Mouse (Mus musculus) forebrain, embryonic 13.5 days (tissue): ENCODE measurements around the gene Atp6v0a1. TPM values are rescaled to one million over a fixed set of nuclear protein-coding genes. Genes with fewer than 3 reads are reported as not detected.
"Not testable (repeated sequence)": the region's sequence is repeated elsewhere in the genome, so short reads cannot be mapped to it uniquely, and the experiment has no call there.

Source experiments
- ATAC-seq: fragments of 200-750 bp; cut with Nextera tagmentation; 2 replicates; pipeline ENCODE4 v1.8.0; 2017
- H3K27ac ChIP-seq: fragments of 300-500 bp; sonication (generic); 2 replicates; pipeline ENCODE4 v1.5.1; 2015; ENCODE audit warnings: inconsistent platforms, mild to moderate bottlenecking, moderate library complexity
- H3K27me3 ChIP-seq: fragments of 300-500 bp; sonication (generic); 2 replicates; pipeline ENCODE4 v1.6.1; 2015; ENCODE audit warnings: mild to moderate bottlenecking, inconsistent platforms
- H3K36me3 ChIP-seq: fragments of 300-500 bp; sonication (generic); 2 replicates; pipeline ENCODE4 v1.6.1; 2015; ENCODE audit warnings: mild to moderate bottlenecking, inconsistent platforms; ENCODE audit not compliant: poor library complexity, severe bottlenecking
- H3K4me1 ChIP-seq: fragments of 300-500 bp; sonication (generic); 2 replicates; pipeline ENCODE4 v1.6.1; 2015; ENCODE audit warnings: inconsistent platforms
- H3K4me2 ChIP-seq: fragments of 300-500 bp; sonication (generic); 2 replicates; pipeline ENCODE4 v1.6.1; 2015; ENCODE audit warnings: inconsistent platforms, mild to moderate bottlenecking, moderate library complexity
- H3K4me3 ChIP-seq: fragments of 300-500 bp; sonication (generic); 2 replicates; pipeline ENCODE4 v1.5.1; 2015; ENCODE audit warnings: mild to moderate bottlenecking, inconsistent platforms
- H3K9ac ChIP-seq: fragments of 300-500 bp; sonication (generic); 2 replicates; pipeline ENCODE4 v1.6.1; 2015; ENCODE audit warnings: mild to moderate bottlenecking, inconsistent platforms
- H3K9me3 ChIP-seq: fragments of 300-500 bp; sonication (generic); replicated peaks from 2 replicates; pipeline ENCODE4 v1.6.1; 2016; ENCODE audit warnings: inconsistent platforms
- WGBS: fragments of 180-500 bp; shearing (Covaris S2); methylation state at CpG from one replicate; pipeline ENCODE4 v1.1.7; 2015; 5-methylcytosine and 5-hydroxymethylcytosine counted together
- polyA plus RNA-seq: library from polyadenylated mRNA; unstranded; fragments of >200 nt; fragmentation: Nextera tagmentation; extraction: Ambion mirVana; gene quantifications from 2 replicates; pipeline ENCODE4 v1.2.1, GENCODE M21; 2015

Gene Atp6v0a1
- polyA plus RNA-seq, 1 experiment from 2014 or later = 52.9 TPM

DNA sequence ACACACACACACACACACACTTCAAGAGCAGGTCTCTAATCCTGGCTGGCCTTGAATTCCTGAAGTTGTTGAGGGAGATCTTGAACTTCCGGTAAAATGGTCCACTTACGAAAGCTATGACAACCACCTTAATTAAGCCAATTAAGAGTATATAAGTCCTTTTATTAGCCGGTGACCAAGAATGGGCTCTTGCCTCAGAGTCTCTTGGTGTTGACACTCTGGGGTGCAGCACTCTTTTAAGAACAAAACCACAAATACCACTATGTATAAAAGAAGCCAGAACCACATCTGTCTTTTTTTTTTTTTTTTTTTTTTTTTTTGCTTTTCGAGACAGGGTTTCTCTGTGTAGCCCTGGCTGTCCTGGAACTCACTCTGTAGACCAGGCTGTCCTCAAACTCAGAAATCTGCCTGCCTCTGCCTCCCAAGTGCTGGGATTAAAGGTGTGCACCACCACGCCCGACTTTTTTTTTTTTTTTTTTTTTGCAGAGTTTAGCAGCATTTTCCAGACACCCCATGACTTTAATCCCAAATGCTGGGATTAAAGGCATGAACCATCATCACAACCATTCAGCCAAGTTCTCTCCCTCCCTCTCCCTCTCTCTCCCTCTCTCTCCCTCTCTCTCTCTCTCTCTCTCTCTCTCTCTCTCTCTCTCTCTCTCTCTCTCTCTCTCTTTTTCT lies 7.2 kb upstream of the Atp6v0a1 start:
- WGBS = 54% methylated on average over 4 of the region's 6 CpGs
- H3K9me3 ChIP-seq, H3K4me1 ChIP-seq, H3K4me2 ChIP-seq, H3K27me3 ChIP-seq, H3K36me3 ChIP-seq, H3K27ac ChIP-seq, H3K4me3 ChIP-seq, ATAC-seq, H3K9ac ChIP-seq: not testable (repeated sequence)

DNA sequence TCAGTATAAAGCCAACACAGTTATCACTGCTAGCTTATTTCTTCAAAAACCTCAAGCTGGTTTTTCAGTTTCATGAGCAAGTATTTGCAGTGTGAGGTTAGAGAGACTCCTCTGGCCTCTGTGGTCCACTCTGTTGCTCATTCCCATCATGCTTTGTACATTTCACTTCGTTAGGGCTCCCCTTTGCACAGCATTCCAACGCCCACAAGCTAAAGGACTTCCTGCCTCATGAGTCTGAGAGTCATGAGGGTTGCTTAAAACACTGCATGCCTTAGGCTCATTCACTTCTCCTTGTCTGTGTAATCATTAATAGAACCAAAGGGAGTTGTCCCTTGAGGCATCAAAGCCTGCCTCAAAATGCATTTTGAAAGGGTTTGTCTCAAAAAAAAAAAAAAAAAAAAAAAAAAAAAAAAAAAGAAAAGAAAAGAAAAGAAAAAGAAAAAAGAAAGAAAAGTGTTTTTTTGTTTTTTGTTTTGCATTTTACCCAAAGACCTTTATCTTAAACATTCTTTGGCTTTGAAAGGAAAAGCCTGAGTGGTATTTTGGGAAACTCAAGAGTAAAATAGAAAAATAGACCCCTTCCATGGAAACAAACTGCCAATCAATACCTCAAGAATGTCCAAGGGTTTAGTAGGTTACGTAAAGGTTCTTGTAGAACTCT lies 6.1 kb upstream of the Atp6v0a1 start:
- Histone ChIP-seq H3K9ac (no peak overlapping the region), H3K27me3 (peaks cover 8% of the 10 kb centered on the region; the same call in 1 of the 2 replicates), H3K4me1 (no peaks in the 10 kb centered on the region), H3K27ac (no peak overlapping the region), H3K4me2 (no peak overlapping the region), H3K36me3 (no peaks in the 10 kb centered on the region), H3K4me3 (no peak overlapping the region), H3K9me3 (no peaks in the 10 kb centered on the region)
- ATAC-seq = no peak
- 40% methylated on average over 3 of the region's 3 CpGs for WGBS

DNA sequence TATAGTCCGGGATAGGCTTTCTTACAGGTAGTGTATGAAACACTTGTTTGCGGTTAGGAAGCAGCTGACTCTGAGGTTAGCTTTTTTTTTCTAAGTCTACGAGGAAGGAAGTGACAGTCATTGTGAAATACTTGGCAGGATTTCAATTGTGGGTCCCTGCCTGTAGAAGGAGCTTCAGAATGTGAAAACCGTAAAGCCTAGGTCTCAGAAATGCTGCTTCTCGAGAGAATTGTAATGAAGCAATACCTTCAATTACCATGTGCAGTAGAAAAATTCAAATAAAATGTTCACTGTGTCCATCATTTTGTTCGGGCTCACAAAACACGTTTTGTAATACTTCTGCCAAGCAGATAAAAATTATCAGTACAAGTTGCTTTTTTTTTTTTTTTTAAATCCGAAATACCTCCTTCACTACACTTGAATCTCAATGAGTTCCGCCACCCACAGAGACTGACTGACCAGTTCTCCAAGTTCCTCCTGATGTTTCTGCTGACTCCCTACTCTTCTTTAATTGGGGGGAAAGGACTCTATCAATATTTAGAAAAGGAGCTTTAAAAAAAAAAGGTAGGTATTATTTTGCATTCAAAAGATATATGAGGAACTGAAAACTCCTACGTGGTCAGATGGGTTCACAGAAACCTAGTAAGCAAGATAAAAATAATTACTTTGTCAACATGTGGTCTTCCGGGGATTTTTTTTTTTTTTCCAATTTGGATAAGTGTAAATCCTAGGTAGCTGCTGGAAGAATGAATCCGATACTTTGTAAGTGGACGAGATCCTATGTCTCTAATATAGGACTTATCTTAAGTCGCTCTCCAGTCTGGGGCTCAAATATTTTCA lies 826 bp upstream of the Atp6v0a1 start:
- ATAC-seq = no peak
- peak overlapping the region; percentile 51 for H3K9ac ChIP-seq
- 55% methylated on average over 14 of the region's 14 CpGs for WGBS

GRCm38 (mm10) chr11:101009888-101010784 lies 884 bp downstream of the Atp6v0a1 start:
- no peaks in the 10 kb centered on the region for H3K9me3 ChIP-seq
- H3K27ac ChIP-seq = peak overlapping the region; percentile 65
- WGBS = 9% methylated on average over 29 of the region's 29 CpGs
- H3K36me3 ChIP-seq = peaks cover 29% of the 10 kb centered on the region
- ATAC-seq = 0 out of 2 replicates have a peak, but pooled peaks have one; percentile 29
- peak overlapping the region; percentile 68 for H3K4me3 ChIP-seq
- H3K27me3 ChIP-seq = peaks cover 8% of the 10 kb centered on the region; the same call in 1 of the 2 replicates
- H3K4me2 ChIP-seq = peak overlapping the region; percentile 78
- peak overlapping the region; percentile 88 for H3K9ac ChIP-seq
- peaks cover 26% of the 10 kb centered on the region for H3K4me1 ChIP-seq

More for the DNA sequence above, 826 bp upstream of the Atp6v0a1 start:
- H3K36me3 ChIP-seq = peaks cover 12% of the 10 kb centered on the region
- peak overlapping the region; percentile 68 for H3K4me3 ChIP-seq
- H3K27me3 ChIP-seq = peaks cover 8% of the 10 kb centered on the region; the same call in 1 of the 2 replicates
- H3K9me3 ChIP-seq = no peaks in the 10 kb centered on the region
- peaks cover 26% of the 10 kb centered on the region for H3K4me1 ChIP-seq
- H3K27ac ChIP-seq = peak overlapping the region; percentile 65
- peak overlapping the region; percentile 78 for H3K4me2 ChIP-seq

DNA sequence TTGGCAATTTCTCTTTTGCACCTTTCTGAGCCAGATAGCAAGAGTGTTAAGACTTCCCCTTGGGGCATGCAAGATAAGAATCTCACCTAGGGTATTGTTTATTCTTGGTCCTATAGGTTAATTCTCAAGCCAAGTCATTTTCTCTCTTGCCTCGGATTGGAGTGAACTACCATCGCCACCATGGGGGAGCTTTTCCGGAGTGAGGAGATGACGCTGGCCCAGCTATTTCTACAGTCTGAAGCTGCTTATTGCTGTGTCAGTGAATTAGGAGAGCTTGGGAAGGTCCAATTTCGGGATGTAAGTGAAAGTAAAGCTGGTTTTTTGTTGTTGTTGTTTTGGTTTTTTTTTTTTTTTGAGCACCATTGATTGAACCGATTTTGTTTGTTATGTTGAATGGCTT lies 2.4 kb downstream of the Atp6v0a1 start:
- ATAC-seq = no peak
- H3K4me2 ChIP-seq = peak overlapping the region; percentile 78
- peaks cover 31% of the 10 kb centered on the region for H3K36me3 ChIP-seq
- peak overlapping the region; percentile 88; the same call in 1 of the 2 replicates for H3K9ac ChIP-seq
- H3K27ac ChIP-seq = no peak overlapping the region; the same call in 1 of the 2 replicates
- H3K9me3 ChIP-seq = no peaks in the 10 kb centered on the region
- H3K4me1 ChIP-seq = peaks cover 26% of the 10 kb centered on the region
- H3K4me3 ChIP-seq = peak overlapping the region; percentile 68; the same call in 1 of the 2 replicates
- 0 out of 2 replicates have a peak, but pooled peaks cover 3% of the 10 kb centered on the region for H3K27me3 ChIP-seq
- WGBS = 85% methylated on average over 6 of the region's 6 CpGs

DNA sequence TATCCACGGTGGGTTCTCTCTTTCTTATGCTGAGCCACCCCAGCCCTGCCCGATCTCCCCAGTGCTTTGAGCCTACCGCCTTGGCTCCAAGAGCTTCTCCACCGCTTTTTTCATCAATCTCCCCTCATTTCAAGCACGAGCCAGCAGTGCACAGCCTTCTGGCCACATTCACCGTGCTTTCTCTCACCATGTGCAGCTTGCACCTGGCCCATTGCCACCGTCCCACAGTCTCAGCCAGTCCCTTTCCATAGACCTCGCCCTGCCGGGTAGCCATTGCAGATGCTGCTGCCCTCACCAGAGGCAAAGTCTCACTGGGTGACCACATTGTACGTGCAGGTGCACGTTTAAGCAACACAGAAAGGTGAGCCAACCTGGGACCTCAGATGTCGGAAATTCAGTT lies 14.1 kb downstream of the Atp6v0a1 start:
- no peak overlapping the region for H3K9ac ChIP-seq
- 76% methylated on average over 12 of the region's 12 CpGs for WGBS

DNA sequence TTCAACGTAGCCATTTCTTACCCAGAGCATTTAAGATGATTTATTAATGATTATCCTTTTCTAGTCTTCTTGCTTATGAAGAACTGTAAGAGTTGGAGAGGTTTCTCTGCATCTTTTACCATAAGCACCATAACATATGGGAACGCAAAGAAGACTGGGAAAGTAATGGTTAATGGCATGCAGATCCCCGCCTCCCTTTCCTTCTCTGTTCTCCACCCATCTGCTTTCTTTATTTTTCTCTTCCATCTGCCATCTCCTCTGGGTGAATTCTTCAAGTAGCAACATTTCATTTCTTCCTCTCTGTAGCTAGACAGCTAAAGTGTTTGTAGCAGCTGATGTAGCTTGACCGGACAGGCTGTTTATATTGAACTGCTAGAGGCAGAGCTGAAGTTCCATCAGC lies 14.7 kb downstream of the Atp6v0a1 start:
- Histone ChIP-seq H3K27ac (0 out of 2 replicates have a peak overlapping the region, but pooled peaks have one; percentile 22), H3K4me2 (no peak overlapping the region), H3K36me3 (peaks cover 87% of the 10 kb centered on the region), H3K9me3 (no peaks in the 10 kb centered on the region), H3K4me3 (no peak overlapping the region), H3K27me3 (no peaks in the 10 kb centered on the region), H3K9ac (no peak overlapping the region), H3K4me1 (no peaks in the 10 kb centered on the region)
- ATAC-seq = no peak
- 87% methylated on average over 4 of the region's 4 CpGs for WGBS

More for the DNA sequence above, 14.1 kb downstream of the Atp6v0a1 start:
- Histone ChIP-seq H3K27ac (peak overlapping the region; percentile 40; the same call in 1 of the 2 replicates), H3K9me3 (no peaks in the 10 kb centered on the region), H3K36me3 (peaks cover 87% of the 10 kb centered on the region), H3K4me1 (no peaks in the 10 kb centered on the region), H3K4me2 (no peak overlapping the region), H3K4me3 (no peak overlapping the region), H3K27me3 (no peaks in the 10 kb centered on the region)
- ATAC-seq = no peak

DNA sequence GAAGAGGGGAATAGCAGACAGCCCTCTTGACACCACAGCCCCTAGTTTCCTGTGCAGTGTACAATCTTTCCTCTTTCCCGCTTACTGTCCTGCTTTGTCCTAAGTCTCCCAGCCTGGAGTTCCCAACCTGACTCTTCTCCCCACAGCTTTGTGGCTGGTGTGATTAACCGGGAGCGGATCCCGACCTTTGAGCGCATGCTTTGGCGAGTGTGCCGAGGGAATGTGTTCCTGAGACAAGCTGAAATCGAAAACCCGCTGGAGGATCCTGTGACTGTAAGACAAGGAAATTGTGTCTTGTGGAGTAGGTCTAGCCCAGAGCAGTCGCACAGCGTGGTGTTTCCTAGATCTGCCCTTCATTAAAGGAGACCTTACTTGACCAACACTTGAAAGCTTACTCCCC lies 17.9 kb downstream of the Atp6v0a1 start:
- no peaks in the 10 kb centered on the region for H3K4me1 ChIP-seq
- H3K27me3 ChIP-seq = no peaks in the 10 kb centered on the region
- H3K4me3 ChIP-seq = no peak overlapping the region
- no peak for ATAC-seq
- no peaks in the 10 kb centered on the region for H3K9me3 ChIP-seq
- no peak overlapping the region for H3K9ac ChIP-seq
- WGBS = 93% methylated on average over 11 of the region's 11 CpGs
- H3K27ac ChIP-seq = no peak overlapping the region
- peaks cover 86% of the 10 kb centered on the region for H3K36me3 ChIP-seq
- no peak overlapping the region for H3K4me2 ChIP-seq

DNA sequence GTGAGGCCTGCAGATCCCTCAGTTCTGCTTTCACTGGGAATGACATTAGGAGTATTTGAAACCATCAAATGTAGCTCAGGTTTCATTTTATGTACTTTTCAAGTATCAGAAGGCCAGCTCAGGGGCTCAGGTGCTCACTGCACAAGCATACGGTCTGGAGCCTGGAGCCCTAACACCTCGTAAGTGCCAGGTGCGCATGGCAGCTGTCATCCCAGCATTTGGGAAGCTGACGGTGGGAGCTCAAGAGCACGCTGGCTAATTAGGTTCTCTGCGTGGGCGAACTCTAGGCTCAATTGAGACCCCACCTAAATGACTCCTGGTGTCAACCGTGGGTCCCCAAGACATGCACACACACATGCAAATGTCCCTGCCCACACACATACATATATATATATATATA lies 20.1 kb downstream of the Atp6v0a1 start:
- no peak for ATAC-seq
- Histone ChIP-seq H3K4me3 (no peak overlapping the region), H3K4me1 (no peaks in the 10 kb centered on the region), H3K9me3 (no peaks in the 10 kb centered on the region), H3K27ac (no peak overlapping the region), H3K27me3 (no peaks in the 10 kb centered on the region), H3K9ac (no peak overlapping the region), H3K4me2 (no peak overlapping the region), H3K36me3 (peaks cover 89% of the 10 kb centered on the region)
- 79% methylated on average over 8 of the region's 8 CpGs for WGBS

DNA sequence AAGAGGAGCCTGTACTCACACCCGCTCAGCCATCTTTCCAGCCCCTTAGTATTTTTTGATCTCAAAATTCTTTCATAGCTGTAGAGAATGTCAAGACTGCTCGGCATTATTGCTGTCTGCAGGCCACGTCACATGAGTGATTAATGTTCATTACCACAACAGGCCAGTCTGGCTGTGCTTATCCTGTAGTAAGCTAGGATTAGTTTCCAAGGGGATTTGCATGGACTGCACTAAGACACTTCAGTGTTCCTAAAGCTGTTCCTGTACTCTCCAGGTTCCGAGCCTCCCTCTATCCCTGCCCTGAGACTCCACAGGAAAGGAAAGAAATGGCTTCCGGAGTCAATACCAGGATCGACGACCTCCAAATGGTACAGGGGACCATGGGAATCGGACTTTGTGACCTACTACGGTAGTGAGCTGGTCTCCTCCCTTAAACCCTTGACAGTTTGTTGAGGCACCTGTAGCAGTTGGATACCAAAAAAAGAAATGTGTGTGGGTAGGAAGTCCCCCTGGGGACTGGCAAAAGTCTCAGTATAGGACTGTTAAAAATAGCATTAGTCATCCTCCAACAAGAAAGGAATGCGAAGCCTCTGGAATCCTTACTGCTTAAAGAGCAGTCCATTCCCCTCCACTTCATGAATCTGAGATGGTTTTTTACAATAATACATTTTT lies 21.0 kb downstream of the Atp6v0a1 start:
- no peak for ATAC-seq
- H3K27me3 ChIP-seq = no peaks in the 10 kb centered on the region
- H3K9ac ChIP-seq = no peak overlapping the region

DNA sequence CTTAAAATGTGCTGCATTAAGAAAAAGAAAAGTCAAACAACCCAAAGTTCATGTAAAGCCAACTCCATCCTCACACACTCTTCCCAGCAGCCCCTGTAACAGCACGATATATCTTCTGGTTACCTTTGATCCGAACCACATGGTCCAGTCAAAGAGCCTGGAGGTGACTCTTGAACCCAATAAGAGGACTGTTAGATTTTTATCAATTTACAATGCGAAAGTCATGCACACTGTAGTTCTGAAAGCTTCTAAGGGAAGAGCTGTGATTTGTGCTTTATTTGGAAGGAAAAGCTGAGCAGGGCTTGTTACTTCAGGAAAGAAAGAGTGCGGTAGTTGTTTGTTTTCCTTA lies 21.5 kb downstream of the Atp6v0a1 start:
- Histone ChIP-seq H3K36me3 (peaks cover 93% of the 10 kb centered on the region), H3K9me3 (no peaks in the 10 kb centered on the region), H3K4me2 (no peak overlapping the region), H3K4me3 (no peak overlapping the region), H3K27ac (no peak overlapping the region), H3K4me1 (no peaks in the 10 kb centered on the region), H3K9ac (no peak overlapping the region), H3K27me3 (no peaks in the 10 kb centered on the region)
- WGBS = 96% methylated on average over 4 of the region's 4 CpGs
- ATAC-seq = no peak

More for the DNA sequence above, 21.0 kb downstream of the Atp6v0a1 start:
- Histone ChIP-seq H3K27ac (no peak overlapping the region), H3K4me2 (no peak overlapping the region), H3K36me3 (peaks cover 93% of the 10 kb centered on the region), H3K9me3 (no peaks in the 10 kb centered on the region), H3K4me1 (no peaks in the 10 kb centered on the region), H3K4me3 (no peak overlapping the region)
- 90% methylated on average over 10 of the region's 10 CpGs for WGBS
